Mouse (Mus musculus) intestine, postnatal 0 days (tissue): ENCODE data around the gene Hoxc12. TPM values are rescaled to one million over a fixed set of nuclear protein-coding genes. Genes with fewer than 3 reads are reported as not detected.

Experiments
- ATAC-seq: fragments of 200-750 bp; cut with Nextera tagmentation; 2 replicates; pipeline ENCODE4 v1.8.0; 2017; ENCODE audit warnings: mild to moderate bottlenecking, moderate TSS enrichment, moderate library complexity
- H3K27ac ChIP-seq: fragments of 300-500 bp; sonication (generic); 2 replicates; pipeline ENCODE4 v1.5.1; 2014; ENCODE audit warnings: mild to moderate bottlenecking, low read depth, low read length, moderate library complexity
- H3K27me3 ChIP-seq: fragments of 300-500 bp; sonication (generic); replicated peaks from 2 replicates; pipeline ENCODE4 v1.6.1; 2014; ENCODE audit warnings: low read length, mixed read lengths; ENCODE audit not compliant: control insufficient read depth, insufficient read depth
- H3K36me3 ChIP-seq: fragments of 300-500 bp; sonication (generic); 2 replicates; pipeline ENCODE4 v1.6.1; 2014; ENCODE audit warnings: mild to moderate bottlenecking, moderate library complexity; ENCODE audit not compliant: control insufficient read depth, insufficient read depth
- H3K4me1 ChIP-seq: fragments of 300-500 bp; sonication (generic); replicated peaks from 2 replicates; pipeline ENCODE4 v1.6.1; 2014; ENCODE audit warnings: antibody characterized with exemption, low read length, mixed read lengths; ENCODE audit not compliant: control insufficient read depth, insufficient read depth
- H3K4me2 ChIP-seq: fragments of 300-500 bp; sonication (generic); replicated peaks from 2 replicates; pipeline ENCODE4 v1.6.1; 2014; ENCODE audit warnings: low read depth, mild to moderate bottlenecking, moderate library complexity
- H3K4me3 ChIP-seq: fragments of 300-500 bp; sonication (generic); 2 replicates; pipeline ENCODE4 v1.5.1; 2014; ENCODE audit warnings: low read depth, low read length
- H3K9ac ChIP-seq: fragments of 300-500 bp; sonication (generic); 2 replicates; pipeline ENCODE4 v1.6.1; 2014; ENCODE audit warnings: mild to moderate bottlenecking, low read depth, low read length
- H3K9me3 ChIP-seq: fragments of 300-500 bp; sonication (generic); 2 replicates; pipeline ENCODE4 v1.6.1; 2016; ENCODE audit warnings: mixed run types; ENCODE audit not compliant: control insufficient read depth
- CTCF ChIP-seq: sonication (generic); IDR thresholded peaks from 2 replicates; pipeline ENCODE4 v1.5.1; 2016; ENCODE audit warnings: low read depth, mild to moderate bottlenecking, control low read depth, antibody characterized with exemption, moderate library complexity
- WGBS: fragments of 180-500 bp; shearing (Covaris S2); extraction: QIAGEN DNeasy Blood & Tissue Kit; methylation state at CpG from one replicate; pipeline ENCODE4 v1.1.7; 2014; 5-methylcytosine and 5-hydroxymethylcytosine counted together
- polyA plus RNA-seq: library from polyadenylated mRNA; unstranded; fragments of >200 nt; fragmentation: Nextera tagmentation; extraction: Ambion mirVana; gene quantifications from 2 replicates; pipeline ENCODE4 v1.2.1, GENCODE M21; 2015

The Hoxc12 gene
- polyA plus RNA-seq, 1 experiment from 2014 or later, result not detected

GRCm38 (mm10) chr15:102934438-102934837, 2.1 kb upstream of the Hoxc12 start:
- Histone ChIP-seq H3K27ac (no peak overlapping the region), H3K4me2 (no peak overlapping the region), H3K4me3 (no peak overlapping the region; the same call in 1 of the 2 replicates), H3K9ac (no peak overlapping the region), H3K27me3 (peaks cover 100% of the 10 kb centered on the region), H3K4me1 (no peaks in the 10 kb centered on the region), H3K9me3 (no peaks in the 10 kb centered on the region), H3K36me3 (no peaks in the 10 kb centered on the region)
- ATAC-seq, result no peak
- 2% methylated on average over 12 of the region's 12 CpGs for WGBS
- no peak for TF ChIP-seq CTCF

GRCm38 (mm10) chr15:102934897-102935296, 1.7 kb upstream of the Hoxc12 start:
- H3K4me2 ChIP-seq, result no peak overlapping the region
- no peak for ATAC-seq
- 1% methylated on average over 27 of the region's 27 CpGs for WGBS

GRCm38 (mm10) chr15:102937036-102937666, 594 bp downstream of the Hoxc12 start:
- no peaks in the 10 kb centered on the region for H3K36me3 ChIP-seq
- ATAC-seq, result no peak
- no peak overlapping the region for H3K27ac ChIP-seq
- peaks cover 99% of the 10 kb centered on the region for H3K27me3 ChIP-seq
- no peak overlapping the region for H3K4me2 ChIP-seq
- 0 out of 2 replicates have a peak overlapping the region, but pooled peaks have one; percentile 6 for H3K4me3 ChIP-seq
- H3K4me1 ChIP-seq, result no peaks in the 10 kb centered on the region
- no peak for TF ChIP-seq CTCF
- H3K9ac ChIP-seq, result no peak overlapping the region
- WGBS, result 2% methylated on average over 50 of the region's 50 CpGs
- no peaks in the 10 kb centered on the region for H3K9me3 ChIP-seq

More at GRCm38 (mm10) chr15:102934897-102935296, 1.7 kb upstream of the Hoxc12 start:
- H3K4me3 ChIP-seq, result no peak overlapping the region; the same call in 1 of the 2 replicates
- no peak overlapping the region for H3K27ac ChIP-seq
- no peaks in the 10 kb centered on the region for H3K9me3 ChIP-seq
- H3K27me3 ChIP-seq, result peaks cover 100% of the 10 kb centered on the region
- no peaks in the 10 kb centered on the region for H3K36me3 ChIP-seq
- TF ChIP-seq CTCF, result no peak
- no peak overlapping the region for H3K9ac ChIP-seq
- no peaks in the 10 kb centered on the region for H3K4me1 ChIP-seq

DNA sequence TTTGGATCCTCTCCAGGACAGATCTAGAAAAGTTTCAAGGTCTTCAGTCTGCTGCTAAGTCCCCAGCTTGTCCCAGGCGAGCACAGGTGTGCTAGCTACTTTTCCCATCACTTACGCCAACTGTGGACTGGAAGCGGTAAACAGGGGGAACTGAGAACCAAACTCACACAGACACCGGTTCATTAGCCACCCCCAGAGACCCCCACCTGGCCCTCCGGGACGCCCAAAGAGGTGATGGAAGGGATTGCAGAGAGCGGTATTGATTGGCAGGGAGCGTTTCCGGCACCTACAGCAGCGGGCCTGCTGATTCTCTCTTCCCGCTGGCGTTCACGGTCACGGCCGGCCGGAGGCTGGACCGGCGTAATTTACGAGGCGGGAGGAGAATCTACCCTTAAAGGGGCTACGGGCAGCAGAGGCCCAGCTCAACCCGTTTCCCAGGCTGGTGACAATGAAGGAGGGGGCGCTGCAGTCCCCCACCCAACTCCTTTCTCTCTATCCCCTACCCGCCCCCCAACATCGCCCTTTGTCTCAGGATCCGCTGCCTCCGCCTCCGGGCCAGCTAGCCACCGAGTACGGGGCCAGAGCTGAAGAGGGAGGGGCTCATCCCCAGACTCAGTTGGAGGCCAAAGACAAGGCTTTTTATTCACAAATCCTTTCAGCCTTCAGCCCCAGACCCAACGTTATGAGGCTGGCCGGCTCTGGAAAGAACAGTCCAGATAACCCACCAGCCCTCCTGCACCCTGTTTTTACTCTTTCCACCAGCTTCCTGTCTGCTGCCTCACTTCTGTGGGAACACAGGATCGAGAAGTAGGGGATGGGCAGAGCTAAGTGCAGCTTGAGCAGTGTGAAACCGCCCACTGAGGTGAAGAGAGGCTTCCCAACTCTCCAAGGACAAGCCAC, 2.9 kb downstream of the Hoxc12 start:
- Histone ChIP-seq H3K9ac (no peak overlapping the region), H3K9me3 (no peaks in the 10 kb centered on the region), H3K27ac (no peak overlapping the region), H3K4me3 (0 out of 2 replicates have a peak overlapping the region, but pooled peaks have one; percentile 3), H3K4me2 (no peak overlapping the region), H3K27me3 (peaks cover 99% of the 10 kb centered on the region), H3K4me1 (no peaks in the 10 kb centered on the region), H3K36me3 (no peaks in the 10 kb centered on the region)
- 2% methylated on average over 34 of the region's 34 CpGs for WGBS
- no peak for TF ChIP-seq CTCF
- no peak for ATAC-seq

DNA sequence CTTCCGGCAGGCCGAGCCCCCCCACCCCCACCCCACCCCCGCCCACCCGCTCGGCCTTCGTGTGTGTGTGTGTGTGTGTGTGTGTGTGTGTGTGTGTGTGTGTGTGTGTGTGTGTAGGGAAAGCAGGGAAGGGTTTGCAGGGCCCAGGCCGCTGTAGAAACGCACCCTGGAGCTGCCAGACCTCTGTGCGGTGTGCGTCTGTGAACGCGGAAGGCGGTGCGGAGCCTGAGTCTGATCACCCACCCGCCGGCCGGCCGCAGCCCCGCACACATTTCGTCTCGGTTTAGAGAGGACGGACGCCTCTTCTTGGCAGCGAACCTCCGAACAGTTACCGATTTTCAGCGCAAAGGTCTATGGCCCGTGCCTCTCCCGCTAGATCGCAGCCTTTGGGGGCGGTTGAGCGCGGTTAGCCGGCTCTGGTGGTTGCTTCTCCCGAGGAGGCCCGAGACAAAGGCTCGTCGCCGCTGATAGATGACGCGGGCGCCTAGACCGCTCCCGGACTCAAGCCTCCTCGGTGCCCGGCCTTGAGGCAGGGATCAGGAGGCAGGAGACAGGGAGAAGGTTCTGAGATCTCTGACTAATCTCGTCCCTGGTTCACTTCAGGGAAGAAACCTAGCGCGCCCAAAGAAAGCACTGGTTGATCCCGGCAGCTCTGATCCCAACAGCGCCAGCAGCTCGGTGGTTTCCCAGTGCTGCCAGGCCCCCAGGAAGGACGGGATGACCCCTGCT, 6.3 kb downstream of the Hoxc12 start:
- Histone ChIP-seq H3K27me3 (peaks cover 99% of the 10 kb centered on the region), H3K36me3 (no peaks in the 10 kb centered on the region), H3K9me3 (no peaks in the 10 kb centered on the region), H3K4me2 (peak overlapping the region; percentile 37), H3K4me1 (no peaks in the 10 kb centered on the region), H3K9ac (no peak overlapping the region), H3K27ac (no peak overlapping the region), H3K4me3 (0 out of 2 replicates have a peak overlapping the region, but pooled peaks have one; percentile 11)
- ATAC-seq, result no peak
- under 1% methylated on average over 50 of the region's 53 CpGs for WGBS
- peak; percentile 52; the same call in 1 of the 2 replicates for TF ChIP-seq CTCF

DNA sequence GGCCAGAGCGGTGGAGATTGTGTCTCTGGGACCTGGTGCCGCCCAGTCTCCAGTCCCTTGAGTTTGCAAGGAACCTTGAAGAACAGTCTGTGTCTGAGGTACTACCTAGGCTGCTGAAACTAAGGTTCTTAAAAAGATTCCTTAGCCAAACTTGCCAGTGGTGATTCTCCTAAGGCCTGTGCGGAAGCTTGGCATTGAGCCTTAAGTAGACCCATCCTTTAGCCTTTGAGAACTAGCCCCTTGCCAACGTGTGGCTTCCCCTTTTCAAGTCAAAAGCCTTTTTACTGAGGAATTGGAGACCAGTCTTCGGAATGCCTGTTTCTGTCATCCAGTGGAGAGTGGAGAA, 6.9 kb downstream of the Hoxc12 start:
- no peak for ATAC-seq
- Histone ChIP-seq H3K4me1 (no peaks in the 10 kb centered on the region), H3K27ac (no peak overlapping the region), H3K4me3 (no peak overlapping the region), H3K27me3 (peaks cover 99% of the 10 kb centered on the region), H3K9ac (no peak overlapping the region), H3K4me2 (0 out of 2 replicates have a peak overlapping the region, but pooled peaks have one; percentile 37), H3K36me3 (no peaks in the 10 kb centered on the region), H3K9me3 (no peaks in the 10 kb centered on the region)
- TF ChIP-seq CTCF, result no peak; the same call in 1 of the 2 replicates
- 5% methylated on average over 5 of the region's 5 CpGs for whole genome bisulfite sequencing
